Mouse (Mus musculus) right cerebral cortex, postnatal 10 days (tissue): ENCODE measurements around the gene Nr0b2.

Experiments used
- DNase-seq, 2 experiments: peaks; one replicate each; pipeline ENCODE4 v3.0.0; 2021; ENCODE audit warnings: low spot score in 2 of 2

The Nr0b2 gene

DNA sequence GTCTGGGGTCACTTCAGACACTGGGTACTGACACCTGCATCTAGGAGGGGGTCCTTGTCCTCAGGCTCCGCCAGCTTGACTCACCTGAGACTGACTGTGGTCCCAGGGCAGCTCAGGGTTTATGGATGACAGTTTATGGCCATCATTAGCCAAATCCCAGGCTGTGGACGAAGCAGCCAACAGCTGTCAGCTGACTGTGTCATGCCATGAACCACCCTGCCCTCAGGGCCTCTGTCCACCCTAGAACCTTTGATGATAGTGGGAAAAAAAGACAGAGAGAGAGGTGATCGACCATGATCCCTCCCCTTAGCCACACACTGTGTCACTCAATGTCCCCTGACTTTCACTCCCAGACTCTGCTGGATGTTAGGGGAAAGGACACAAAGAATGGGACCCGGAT is 8.4 kb downstream of the Nr0b2 start:
- no peak for DNase-seq

DNA sequence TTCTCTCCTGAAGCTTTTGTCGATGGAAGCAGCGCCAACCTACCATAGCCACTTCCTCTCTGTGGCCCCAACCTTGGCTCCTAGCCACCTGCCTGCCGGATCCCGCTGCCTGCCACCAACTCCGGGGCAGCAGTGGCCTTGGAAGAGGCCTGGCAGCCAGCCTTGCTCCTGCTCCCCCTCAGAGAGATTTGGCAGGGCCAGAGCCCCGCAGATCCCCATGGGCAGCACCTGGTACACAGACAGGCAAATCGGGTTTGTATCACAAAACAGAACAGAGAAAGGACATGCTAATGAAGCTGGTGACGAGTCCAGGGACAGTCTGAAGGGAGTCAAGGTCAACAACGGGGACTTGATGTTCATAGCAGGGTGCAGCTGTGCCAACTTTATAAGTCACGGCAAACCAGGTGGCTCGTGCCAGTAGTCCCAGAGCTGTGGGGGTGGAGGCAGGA is 10.0 kb downstream of the Nr0b2 start:
- DNase-seq: peak in 1 of 2 experiments; percentile 50

DNA sequence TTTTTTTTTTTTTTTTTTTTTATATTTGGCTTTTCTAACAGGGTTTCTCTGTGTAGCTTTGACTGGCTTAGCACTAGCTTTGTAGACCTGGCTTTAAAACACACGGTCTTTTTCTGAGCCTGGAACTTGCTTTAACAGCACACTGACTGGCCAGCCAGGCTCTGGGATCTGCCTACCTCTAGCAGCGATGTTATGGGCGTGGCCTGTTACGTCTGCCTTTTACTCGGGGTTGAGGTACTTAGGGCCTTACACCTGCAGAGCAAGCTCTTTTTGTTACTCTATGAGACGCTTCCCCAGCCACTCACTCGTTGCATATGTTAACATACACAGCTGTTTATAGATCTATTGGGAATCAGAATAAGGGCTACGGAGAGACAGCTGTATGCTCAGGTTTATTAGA is 14.1 kb downstream of the Nr0b2 start:
- DNase-seq: no peak

DNA sequence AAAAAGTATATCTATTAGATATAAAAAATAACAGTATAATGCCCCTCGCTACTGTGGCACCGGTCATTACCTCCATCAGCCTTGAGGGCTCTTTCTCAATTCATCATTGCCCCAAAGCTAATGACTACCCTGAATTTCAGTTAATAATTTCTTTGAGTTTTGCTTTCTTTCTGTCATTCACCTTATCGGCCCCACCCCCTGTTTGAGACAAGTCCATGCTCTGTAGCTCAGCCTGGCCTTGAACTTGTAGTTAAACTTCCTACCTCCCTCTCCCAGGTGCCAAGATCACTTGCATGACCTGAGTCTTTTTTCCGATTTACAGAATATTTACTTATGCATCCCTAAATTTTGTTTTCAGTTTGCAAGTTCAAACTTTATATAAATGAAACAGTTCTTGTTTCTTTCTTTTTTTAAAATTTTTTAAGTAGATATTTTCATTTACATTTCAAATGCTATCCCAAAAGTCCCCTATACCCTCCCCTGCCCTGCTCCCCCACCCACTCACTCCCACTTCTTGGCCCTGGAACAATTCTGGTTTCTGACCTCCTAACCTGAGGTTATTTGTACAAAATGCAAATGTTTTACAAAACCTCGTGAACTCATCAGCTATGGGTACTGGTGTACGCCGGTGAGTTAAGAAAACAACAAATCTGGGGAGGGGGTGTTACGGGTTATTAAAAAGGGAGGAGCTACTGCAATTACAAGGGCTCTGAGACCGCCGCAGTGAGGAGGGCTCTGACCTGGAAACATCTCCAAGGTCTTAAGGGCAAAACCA is 16.3 kb downstream of the Nr0b2 start:
- no peak for DNase-seq

DNA sequence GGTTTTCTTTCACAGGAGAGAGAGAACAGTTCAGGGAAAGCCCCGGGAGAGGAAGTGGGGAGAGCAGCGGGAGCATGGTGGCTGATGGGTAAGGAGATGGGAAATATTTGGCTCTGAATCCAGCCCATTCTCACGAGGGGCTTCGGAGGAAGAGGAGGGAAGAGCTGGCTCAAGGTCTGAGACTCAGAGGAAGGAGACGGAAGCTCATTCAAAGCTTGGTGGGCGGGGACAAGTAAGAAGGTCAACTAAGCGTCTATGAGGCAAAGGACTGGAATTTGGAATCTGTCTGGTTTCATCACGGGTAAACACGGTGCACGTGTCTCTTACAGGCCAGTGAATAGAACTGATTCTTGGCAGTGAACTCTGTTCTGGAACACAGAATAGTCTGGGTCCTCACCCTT is 16.9 kb downstream of the Nr0b2 start:
- no peak for DNase-seq

DNA sequence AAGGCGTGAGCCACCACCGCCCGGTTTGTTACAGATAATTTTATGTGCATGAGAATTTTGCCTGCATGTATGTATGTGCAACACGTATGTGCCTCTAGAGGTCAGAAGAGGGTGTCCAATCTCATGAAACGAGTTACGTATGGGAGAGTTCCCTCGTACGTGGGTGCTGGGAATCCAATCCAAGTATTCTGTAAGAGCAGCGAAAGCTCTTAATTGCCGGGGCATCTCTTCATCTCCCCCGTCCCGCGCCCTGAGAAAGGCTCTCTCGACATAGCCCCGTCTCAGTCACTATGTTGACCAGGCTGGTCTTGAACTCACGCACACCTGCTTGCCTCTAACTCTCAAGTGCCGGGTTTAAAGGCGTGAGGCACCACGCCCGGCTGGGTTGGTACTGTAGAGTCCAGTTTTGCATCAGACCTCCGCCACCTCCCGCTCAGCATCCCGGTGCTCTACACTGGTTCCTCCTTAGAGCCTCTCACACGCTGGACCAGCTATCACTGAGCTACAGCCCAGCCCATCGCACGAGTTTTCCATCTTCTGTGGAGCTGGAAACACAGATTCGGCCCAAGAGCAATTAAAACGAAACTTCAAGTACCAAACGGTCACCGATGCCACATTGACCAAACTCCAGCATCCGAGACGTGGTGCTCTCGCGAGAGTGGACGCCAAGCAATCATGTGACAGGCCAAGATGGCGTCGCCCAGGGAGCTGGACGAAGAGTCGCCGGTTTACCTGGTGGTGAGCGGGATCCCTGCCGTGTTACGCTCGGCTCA is 21.1 kb downstream of the Nr0b2 start, which contains the start of gene Gpatch3:
Gene Gpatch3 (plus strand): TSS at position 676 of the 773 bp plus-strand sequence.
- DNase-seq: peak; percentile 96

DNA sequence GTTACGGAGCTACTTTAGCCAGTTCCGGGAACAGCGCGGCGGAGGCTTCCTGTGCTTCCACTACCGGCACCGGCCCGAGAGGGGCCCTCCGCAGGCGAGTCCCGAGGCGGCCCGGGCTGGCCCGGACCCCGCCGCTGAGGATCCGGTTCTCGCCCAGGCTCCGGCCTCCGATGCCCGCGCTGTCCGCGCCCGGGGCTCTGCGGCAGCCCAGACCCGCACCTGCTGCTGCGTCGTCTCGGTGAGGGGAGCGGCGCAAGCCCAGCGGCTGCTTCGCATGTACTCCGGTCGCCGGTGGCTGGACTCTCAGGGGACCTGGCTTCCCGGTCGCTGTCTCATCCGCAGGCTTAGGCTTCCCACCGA is 21.6 kb downstream of the Nr0b2 start:
- DNase-seq: no peak

DNA sequence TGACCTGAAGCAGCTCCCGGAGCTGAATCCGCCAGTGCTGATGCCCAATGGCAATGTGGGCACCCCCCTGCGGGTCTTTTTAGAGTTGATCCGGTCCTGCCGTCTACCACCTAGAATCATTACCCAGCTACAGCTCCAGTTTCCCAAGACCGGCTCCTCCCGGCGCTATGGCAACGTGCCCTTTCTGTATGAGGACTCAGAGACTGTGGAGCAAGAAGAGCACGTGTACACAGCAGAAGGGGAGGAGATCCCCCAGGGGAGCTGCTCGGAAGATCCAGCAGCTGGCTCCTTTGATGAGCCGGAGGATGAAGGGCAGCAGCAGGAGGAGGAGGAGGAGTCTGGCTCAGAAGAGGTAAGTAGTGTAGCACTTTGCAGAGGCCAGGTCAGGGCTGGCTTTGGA is 24.8 kb downstream of the Nr0b2 start:
- peak in 1 of 2 experiments; percentile 25 for DNase-seq

DNA sequence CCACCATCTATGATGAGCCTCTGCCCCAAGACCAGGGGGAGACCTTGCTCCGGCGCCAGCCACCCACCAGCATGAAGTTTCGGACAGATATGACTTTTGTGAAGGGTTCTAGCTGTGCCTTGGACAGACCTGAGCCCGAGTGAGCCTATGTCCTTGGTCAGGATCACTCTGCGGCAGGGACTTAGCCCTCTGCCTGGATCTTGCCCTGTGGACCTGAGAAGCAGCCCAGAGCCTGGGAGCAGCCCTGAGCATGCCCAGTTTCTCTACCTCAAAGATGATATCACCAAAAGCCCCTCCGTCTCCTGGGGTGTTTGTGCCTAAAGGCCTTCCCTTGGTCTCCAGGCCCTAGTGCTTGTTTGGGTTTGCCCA is 30.5 kb downstream of the Nr0b2 start:
- no peak for DNase-seq

DNA sequence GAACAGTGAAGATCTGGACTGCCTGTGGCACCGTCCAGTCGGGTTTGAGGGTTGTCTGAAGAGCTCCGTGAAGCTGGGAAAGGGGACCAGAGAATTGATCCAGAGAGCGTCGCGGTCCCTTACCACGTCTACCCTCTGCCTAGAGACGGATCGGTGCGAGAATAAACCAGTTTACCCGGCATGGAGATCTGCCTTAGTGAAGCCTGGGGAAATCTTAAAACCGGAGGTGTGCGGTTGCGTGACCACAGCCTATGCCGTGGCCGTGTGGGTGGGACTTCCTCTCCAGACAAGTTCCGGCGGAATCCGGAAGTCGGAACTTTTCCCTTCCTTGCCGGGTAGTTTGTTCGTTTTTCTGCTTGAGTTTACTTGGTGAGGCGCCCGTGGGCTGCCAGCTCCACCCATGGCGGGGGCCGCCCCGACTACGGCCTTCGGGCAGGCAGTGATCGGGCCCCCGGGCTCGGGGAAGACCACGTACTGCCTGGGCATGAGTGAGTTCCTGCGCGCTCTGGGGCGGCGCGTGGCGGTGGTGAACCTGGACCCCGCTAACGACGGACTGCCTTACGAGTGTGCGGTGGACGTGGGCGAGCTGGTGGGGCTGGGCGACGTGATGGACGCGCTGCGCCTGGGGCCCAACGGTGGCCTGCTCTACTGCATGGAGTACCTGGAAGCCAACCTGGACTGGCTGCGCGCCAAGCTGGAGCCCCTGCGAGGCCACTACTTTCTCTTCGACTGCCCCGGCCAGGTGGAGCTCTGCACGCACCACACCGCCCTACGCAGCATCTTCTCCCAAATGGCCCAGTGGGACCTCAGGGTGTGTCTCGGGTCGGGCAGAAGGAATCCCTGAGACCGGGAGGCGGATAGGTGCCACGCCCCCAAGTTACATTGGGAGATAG is 31.1 kb downstream of the Nr0b2 start, which contains the start of gene Gpn2:
Gene Gpn2 (plus strand): TSS at position 304 of the 893 bp plus-strand sequence.
- DNase-seq: peak; percentile 91 to 92

DNA sequence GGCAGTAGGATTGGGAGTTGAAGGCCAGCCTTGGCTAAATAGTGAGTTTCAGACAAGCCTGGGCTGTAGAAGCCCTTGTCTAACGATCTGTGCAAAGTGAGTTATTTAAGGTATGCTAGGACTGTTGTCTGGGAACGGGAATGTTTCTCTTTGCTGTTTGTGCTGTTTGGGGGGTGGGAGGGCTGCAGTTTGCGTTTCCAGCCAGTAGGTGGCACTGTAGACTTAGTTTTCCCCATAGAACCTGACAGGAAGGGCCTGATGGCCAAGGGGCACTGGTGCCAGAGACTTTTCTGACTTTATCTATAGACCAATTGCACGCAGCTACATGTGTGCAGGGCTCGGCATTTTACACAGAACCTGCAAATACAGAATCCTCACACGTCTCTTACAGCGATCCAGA is 39.4 kb downstream of the Nr0b2 start:
- peak in 1 of 2 experiments; percentile 66 for DNase-seq

DNA sequence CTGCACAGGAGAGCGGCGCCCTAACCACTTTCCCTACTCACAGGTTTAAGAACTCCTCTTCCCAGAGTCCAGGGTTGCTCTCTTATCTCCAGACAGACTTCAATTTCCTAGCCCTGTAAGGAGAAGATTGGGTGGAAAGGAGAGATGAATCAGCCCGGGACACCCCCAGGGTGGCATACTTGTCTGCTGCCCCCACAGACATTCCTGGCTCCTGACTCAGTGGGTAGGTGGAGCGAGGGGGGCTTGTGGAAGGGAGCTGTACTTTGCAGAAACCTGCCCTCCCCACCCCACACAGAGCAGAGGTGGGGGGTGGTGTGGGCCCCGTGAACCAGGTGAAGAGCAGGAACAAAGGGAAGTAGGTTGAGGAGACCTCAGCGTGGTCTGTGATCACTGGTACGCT is 42.4 kb downstream of the Nr0b2 start:
- DNase-seq: no peak

DNA sequence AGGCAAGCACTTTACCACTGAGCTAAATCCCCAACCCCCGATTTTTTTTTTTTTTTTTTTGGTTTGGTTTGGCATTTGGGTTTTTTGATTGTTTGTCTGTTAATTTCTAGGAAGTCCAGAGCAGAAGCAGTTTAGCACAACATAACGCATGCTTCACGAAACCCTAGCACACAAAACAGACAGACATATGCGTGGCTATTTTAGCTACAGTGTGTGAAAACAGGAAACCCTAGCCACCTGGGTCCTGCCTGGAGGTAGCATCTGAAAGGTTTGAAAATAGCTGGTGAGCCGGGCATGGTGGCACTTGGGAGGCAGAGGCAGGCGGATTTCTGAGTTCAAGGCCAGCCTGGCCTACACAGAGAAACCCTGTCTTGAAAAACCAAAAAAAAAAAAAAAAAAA is 42.9 kb downstream of the Nr0b2 start:
- no peak for DNase-seq

DNA sequence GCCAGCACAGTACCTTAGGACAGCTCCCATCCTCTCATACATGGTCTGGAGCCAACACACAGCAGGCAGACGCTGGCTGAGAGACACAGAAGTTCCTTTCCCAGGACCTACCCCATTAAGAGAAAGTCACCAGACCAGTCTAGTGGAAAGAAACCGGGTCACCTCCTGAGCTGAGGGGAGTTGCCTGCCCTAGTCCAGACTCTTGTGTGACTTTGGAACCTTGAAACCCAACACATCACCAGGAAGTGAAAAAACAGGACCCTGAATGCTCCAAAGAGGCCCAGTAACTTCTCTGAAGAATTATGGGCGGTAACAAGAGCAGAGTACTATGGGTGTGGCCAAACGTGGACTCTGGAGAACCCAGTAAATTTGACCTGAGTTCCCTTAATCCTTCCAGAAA is 45.4 kb downstream of the Nr0b2 start:
- DNase-seq: no peak

DNA sequence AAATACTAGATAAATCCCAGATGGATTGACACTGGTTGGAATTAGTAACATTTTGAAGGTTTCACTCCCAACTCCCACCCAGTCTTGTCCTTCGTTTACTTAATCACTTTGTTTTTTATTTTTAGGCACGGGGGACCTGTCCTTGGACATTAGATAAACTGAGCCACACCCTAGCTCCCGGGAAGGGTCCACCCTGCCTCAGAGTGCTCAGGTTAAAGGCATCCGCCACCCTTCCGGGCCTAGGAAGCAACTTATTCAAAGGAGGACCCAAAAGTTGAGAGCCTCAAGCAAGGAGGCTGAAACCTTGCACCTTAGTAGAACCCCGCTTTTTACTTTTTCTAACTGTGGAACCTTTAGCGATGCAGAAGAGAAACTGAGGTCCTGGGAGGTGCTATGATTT is 45.9 kb downstream of the Nr0b2 start:
- DNase-seq: no peak

DNA sequence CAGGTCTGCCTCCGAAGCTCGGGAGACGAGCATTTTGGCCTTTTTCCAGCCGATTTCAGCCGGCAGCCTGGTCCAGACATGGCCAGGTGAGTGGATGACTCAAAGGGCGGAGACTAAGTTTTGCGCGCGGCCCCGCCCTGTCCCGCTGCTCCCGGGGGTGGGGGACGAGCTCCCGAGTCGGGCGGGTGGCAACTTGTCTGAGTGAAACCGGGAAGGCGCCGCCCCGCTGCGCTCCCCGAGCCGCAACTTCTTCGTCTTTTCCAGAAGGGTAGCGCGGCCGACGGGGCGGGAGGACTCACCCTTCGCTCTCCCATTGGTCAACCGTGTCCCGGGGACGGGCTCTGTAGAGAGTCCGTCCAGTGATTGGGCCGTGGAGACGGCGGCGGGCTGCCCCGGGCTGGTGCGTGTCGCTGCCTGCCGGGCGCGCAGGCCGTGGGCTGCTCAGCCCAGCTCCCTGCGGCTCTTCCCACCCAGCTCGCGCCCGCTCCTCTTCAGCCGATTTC is 46.4 kb downstream of the Nr0b2 start:
- peak; percentile 88 to 89 for DNase-seq

DNA sequence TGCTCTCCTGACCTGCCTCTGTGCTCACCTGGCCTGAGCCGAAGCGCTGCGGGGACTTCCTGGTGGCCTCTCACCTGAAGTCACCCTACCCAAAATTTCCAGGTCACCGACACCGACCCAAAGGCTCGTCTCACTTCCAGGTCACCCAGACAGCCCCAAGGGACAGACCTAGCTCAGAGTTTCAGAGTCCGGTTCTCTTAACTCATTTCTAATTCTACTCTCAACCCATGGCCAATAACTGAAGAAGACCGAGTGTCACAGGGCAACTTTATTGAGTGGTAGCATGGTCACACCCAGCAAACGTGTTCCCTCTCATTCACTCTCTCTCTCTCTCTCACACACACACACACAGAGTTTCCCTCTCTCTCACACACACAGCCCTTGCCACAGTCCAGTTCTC is 47.1 kb downstream of the Nr0b2 start:
- no peak for DNase-seq

DNA sequence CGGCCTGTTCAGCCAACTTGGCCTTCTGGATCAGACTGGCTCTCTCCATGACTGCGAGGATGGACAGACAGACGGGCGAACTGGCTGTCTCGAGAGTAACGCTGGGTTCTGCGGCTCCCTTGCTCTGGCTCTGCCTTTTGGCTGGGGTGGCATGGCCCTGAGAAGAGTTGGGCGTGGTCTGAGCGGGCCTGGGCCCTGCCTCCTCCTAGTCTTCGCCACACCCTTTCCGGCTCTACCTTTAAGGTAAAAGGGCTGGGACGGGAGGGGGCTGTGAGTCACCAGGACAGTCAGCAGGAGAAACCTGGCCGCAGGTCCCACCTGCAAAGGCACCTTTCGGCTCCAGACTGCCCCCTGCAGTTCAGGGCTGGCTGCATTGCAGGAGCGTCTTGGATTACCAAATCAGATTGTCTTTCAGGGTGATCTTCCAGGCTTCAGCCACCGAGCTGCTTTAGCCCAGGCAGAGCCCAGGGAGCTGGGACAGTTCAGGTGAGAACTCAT is 48.6 kb downstream of the Nr0b2 start, which contains the start of gene Sfn:
Gene Sfn (minus strand): TSS at position 448 of the 498 bp plus-strand sequence.
- DNase-seq: no peak

DNA sequence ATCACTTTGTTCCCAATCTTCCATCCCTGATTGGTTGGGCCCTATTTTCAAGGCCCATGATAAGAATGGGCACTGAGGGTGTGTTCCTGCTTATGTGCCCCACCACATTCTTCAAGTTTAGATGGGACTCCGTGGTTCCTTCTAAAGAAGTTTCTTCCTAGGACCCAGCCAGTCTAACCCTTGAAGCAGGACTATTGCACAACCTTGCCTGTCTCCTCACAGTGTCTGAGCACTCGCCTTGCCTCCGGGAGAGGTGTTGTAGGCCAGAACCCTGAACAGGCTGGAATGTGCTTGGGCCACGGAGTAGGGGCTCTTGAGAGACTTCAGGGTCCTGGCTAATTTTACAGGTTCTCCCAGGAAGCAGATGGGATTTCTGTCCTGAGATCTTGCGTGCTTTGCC is 49.9 kb downstream of the Nr0b2 start:
- no peak for DNase-seq

DNA sequence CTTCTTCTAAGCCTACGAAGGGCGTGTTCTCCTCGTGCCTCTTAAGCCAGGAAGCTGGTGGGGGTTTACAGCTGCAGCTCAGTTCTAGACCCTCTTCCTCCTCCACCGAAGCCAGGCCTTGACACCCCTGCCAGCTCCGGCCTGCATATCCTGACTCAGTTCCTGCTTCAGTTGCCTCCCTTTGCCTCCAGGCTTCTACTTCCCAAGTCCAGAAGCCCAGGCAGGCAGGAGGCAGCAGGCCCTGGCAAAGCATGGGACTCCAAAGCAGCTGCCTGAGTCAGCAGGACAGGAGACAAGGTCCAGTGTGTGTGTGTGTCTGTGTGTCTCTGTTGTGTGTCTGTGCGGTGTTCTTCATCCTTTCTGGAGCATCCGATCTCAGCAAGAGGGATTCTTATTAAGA is 51.0 kb downstream of the Nr0b2 start:
- DNase-seq: no peak

DNA sequence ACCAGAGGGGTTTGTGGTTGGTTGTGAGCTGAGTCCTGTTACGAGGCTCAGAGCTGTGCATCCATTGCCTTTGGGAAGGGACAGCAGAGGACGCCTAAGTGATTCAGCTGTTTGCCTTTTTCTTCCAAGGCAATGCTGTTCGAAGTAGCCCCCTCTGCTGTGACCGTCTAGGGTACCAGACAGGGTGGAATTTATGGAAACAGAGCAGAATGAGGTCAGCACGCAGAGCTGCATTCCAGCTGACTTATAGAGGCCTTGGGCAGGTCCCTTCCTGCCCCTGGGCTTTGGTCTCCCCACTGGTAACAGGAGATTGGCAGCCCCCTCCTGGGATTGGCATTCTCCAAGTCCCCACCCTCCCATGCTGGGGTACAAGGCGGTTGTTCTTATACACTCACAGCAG is 51.7 kb downstream of the Nr0b2 start:
- DNase-seq: no peak

DNA sequence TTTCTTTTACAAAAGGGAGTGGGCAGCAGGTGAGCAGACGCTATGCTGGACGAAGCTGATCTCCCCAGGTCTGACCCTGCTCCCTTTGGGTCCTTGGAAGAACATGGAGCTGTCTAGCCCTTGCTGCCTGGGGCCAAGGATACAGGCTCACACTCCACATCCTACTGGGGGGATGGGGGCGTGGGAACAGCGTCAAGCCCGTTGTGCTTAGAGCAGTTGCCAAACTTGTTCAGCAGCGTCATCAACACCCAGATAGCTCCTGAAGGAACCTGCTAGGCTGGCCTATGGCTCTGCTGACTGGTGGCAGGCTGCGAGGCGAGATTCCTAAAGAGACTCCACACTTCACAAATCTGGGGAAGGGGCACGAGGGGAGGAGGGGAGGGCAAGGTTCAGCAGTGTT is 52.2 kb downstream of the Nr0b2 start:
- no peak for DNase-seq
